Mouse (Mus musculus) lung, adult 2 months (tissue): ENCODE results near the gene Tyrp1.

Source experiments
- CTCF ChIP-seq: fragments of 200-500 bp; IDR thresholded peaks from 2 replicates; pipeline ENCODE4 v1.5.1; 2011; ENCODE audit warnings: mild to moderate bottlenecking, low read length, control low read depth; ENCODE audit not compliant: insufficient read depth
- POLR2A ChIP-seq: fragments of 200-500 bp; IDR thresholded peaks from 2 replicates; pipeline ENCODE4 v1.6.1; 2011; ENCODE audit warnings: low read depth, mild to moderate bottlenecking, control low read depth, low read length, borderline replicate concordance; ENCODE audit errors: extremely low read depth

DNA sequence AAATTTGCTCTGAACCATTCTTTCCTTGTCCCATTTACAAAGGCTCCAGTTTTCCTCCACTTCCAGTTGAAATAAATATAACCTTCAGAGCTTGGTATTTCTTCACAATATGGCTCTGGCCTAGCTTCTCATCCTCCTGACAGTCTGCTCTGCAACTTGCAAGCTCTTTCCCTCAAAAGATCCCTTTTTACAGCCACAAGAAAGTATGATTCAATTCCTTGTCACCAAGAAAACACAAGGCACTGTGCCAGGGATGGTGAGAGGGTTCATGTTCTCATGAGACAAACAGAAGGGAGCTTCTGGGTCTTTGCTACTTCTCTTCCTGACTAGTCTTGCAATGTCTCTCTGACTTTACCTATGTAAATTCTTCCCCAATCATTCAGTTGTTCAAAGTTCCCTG is 9.8 kb downstream of the Tyrp1 start:
- TF ChIP-seq POLR2A = no peak
- TF ChIP-seq CTCF = no peak
